Mouse (Mus musculus) ES-E14 (cell line): Measurements from ENCODE around the gene Mpp2. TPM values are rescaled to one million over a fixed set of nuclear protein-coding genes. Genes with fewer than 3 reads are reported as not detected.

ENCODE experiments used
- DNase-seq: peaks from one replicate; pipeline ENCODE4 v3.0.0-alpha.2; 2013; ENCODE audit warnings: low read depth, low spot score
- H3K27ac ChIP-seq: 2 replicates; pipeline ENCODE4 v1.5.1; 2012; ENCODE audit warnings: low read depth, mild to moderate bottlenecking, low read length, moderate library complexity, mixed read lengths; ENCODE audit not compliant: poor library complexity, insufficient read depth, severe bottlenecking
- H3K36me3 ChIP-seq: 2 replicates; pipeline ENCODE4 v1.6.1; 2012; ENCODE audit warnings: mild to moderate bottlenecking, low read length, moderate library complexity, mixed read lengths; ENCODE audit not compliant: control insufficient read depth, poor library complexity, insufficient read depth, severe bottlenecking
- H3K4me1 ChIP-seq, 2 experiments: fragments of 150-350 bp in 1 of 2; sonication (generic) in 1 of 2; 2 replicates each; pipeline ENCODE4 v1.6.1; 2012; ENCODE audit warnings: low read length in 2 of 2, mild to moderate bottlenecking in 1 of 2, mixed read lengths in 1 of 2; ENCODE audit not compliant: control insufficient read depth in 2 of 2, insufficient read depth in 2 of 2, poor library complexity in 1 of 2
- H3K4me3 ChIP-seq, 2 experiments: fragments of 150-350 bp in 1 of 2; sonication (generic) in 1 of 2; 2 replicates each; pipeline ENCODE4 v1.5.1; 2012; ENCODE audit warnings: low read length in 2 of 2, low read depth in 1 of 2, mild to moderate bottlenecking in 1 of 2, mixed read lengths in 1 of 2; ENCODE audit not compliant: insufficient read depth in 1 of 2, poor library complexity in 1 of 2, severe bottlenecking in 1 of 2
- H3K9ac ChIP-seq: 2 replicates; pipeline ENCODE4 v1.6.1; 2012; ENCODE audit warnings: low read depth, mild to moderate bottlenecking, low read length, mixed read lengths; ENCODE audit not compliant: poor library complexity, insufficient read depth, severe bottlenecking
- H3K9me3 ChIP-seq: fragments of 150-350 bp; sonication (generic); 2 replicates; pipeline ENCODE4 v1.6.1; 2012; ENCODE audit warnings: low read depth, mild to moderate bottlenecking, low read length; ENCODE audit not compliant: control insufficient read depth, insufficient read depth
- CHD2 ChIP-seq: IDR thresholded peaks from 2 replicates; pipeline ENCODE4 v1.6.1; 2014; ENCODE audit warnings: mild to moderate bottlenecking, low read depth, low read length, inconsistent platforms
- HCFC1 ChIP-seq: IDR thresholded peaks from 2 replicates; pipeline ENCODE4 v1.6.1; 2012; ENCODE audit warnings: low read length, inconsistent platforms, borderline replicate concordance; ENCODE audit not compliant: insufficient read depth
- MAFK ChIP-seq: IDR thresholded peaks from 2 replicates; pipeline ENCODE4 v1.6.1; 2014; ENCODE audit warnings: mild to moderate bottlenecking, low read depth, low read length, inconsistent platforms; ENCODE audit not compliant: insufficient read depth
- ZC3H11A ChIP-seq: IDR thresholded peaks from 2 replicates; pipeline ENCODE4 v1.6.1; 2012; ENCODE audit warnings: low read depth, mild to moderate bottlenecking, inconsistent platforms, low read length, borderline replicate concordance
- ZNF384 ChIP-seq: IDR thresholded peaks from 2 replicates; pipeline ENCODE4 v1.6.1; 2012; ENCODE audit warnings: low read depth, low read length, inconsistent platforms
- in situ Hi-C, 2 experiments: fragments of 600-800 bp; cut with MboI; formaldehyde crosslinking; loops; one replicate each; pipeline ENCODE4 v1.15.1; 2025; ENCODE audit warnings: low sequenced_read_pairs in 2 of 2, inconsistent platforms in 1 of 2; ENCODE audit not compliant: unreplicated experiment in 2 of 2
- total RNA-seq: library from RNA; depleted of rRNA; stranded (reverse); fragments of 300-350 nt; gene quantifications from 2 replicates; pipeline ENCODE4 v1.2.3, GENCODE M21; 2012

The Mpp2 gene
- total RNA-seq, 1 experiment = 0.94 TPM

- peaks cover 7% of the 10 kb centered on the region; the same call in 1 of the 2 replicates for H3K36me3 ChIP-seq
- in situ Hi-C loops = no loop called here
Observed at GRCm38 (mm10) chr11:102016136-102016535, 72.2 kb downstream of the Mpp2 start.

GRCm38 (mm10) chr11:102015472-102015871, 72.8 kb downstream of the Mpp2 start:
- in situ Hi-C loops = no loop called here
- Histone ChIP-seq H3K36me3 (peaks cover 7% of the 10 kb centered on the region; the same call in 1 of the 2 replicates), H3K9me3 (no peaks in the 10 kb centered on the region), H3K27ac (no peak overlapping the region), H3K9ac (no peak overlapping the region), H3K4me3 (no peak overlapping the region), H3K4me1 (no peaks in the 10 kb centered on the region)
- TF ChIP-seq CHD2 (no peak), HCFC1 (no peak), ZNF384 (no peak), ZC3H11A (no peak), MAFK (no peak)
- no peak for DNase-seq

More at GRCm38 (mm10) chr11:102016136-102016535, 72.2 kb downstream of the Mpp2 start:
- no peak for TF ChIP-seq MAFK
- no peak for TF ChIP-seq HCFC1
- no peak for TF ChIP-seq ZNF384
- TF ChIP-seq CHD2 = no peak
- no peak for TF ChIP-seq ZC3H11A
- H3K9me3 ChIP-seq = no peaks in the 10 kb centered on the region
- no peak overlapping the region for H3K9ac ChIP-seq
- H3K4me3 ChIP-seq = no peak overlapping the region
- H3K4me1 ChIP-seq = no peaks in the 10 kb centered on the region
- no peak for DNase-seq
- H3K27ac ChIP-seq = no peak overlapping the region

GRCm38 (mm10) chr11:102013201-102013600, 75.1 kb downstream of the Mpp2 start:
- Histone ChIP-seq H3K27ac (no peak overlapping the region), H3K4me3 (no peak overlapping the region), H3K9ac (no peak overlapping the region), H3K9me3 (no peaks in the 10 kb centered on the region), H3K36me3 (peaks cover 10% of the 10 kb centered on the region; the same call in 1 of the 2 replicates), H3K4me1 (no peaks in the 10 kb centered on the region)
- no peak for DNase-seq
- TF ChIP-seq ZNF384 (no peak), MAFK (no peak), HCFC1 (no peak), ZC3H11A (no peak), CHD2 (no peak)
- in situ Hi-C loops = no loop called here

GRCm38 (mm10) chr11:102011510-102011909, 76.8 kb downstream of the Mpp2 start:
- no peak overlapping the region for H3K9ac ChIP-seq
- no peak overlapping the region for H3K4me3 ChIP-seq
- no peak overlapping the region for H3K27ac ChIP-seq
- H3K9me3 ChIP-seq = no peaks in the 10 kb centered on the region
- TF ChIP-seq CHD2 = no peak
- TF ChIP-seq HCFC1 = no peak
- no peak for TF ChIP-seq ZNF384
- TF ChIP-seq MAFK = no peak
- no peak for TF ChIP-seq ZC3H11A
- H3K4me1 ChIP-seq = no peaks in the 10 kb centered on the region
- H3K36me3 ChIP-seq = peaks cover 11% of the 10 kb centered on the region; the same call in 1 of the 2 replicates
- in situ Hi-C loops = no loop called here
- DNase-seq = no peak

- Histone ChIP-seq H3K27ac (no peak overlapping the region), H3K9ac (no peak overlapping the region), H3K9me3 (no peaks in the 10 kb centered on the region), H3K4me3 (no peak overlapping the region), H3K36me3 (peaks cover 11% of the 10 kb centered on the region; the same call in 1 of the 2 replicates), H3K4me1 (no peaks in the 10 kb centered on the region)
- TF ChIP-seq ZNF384 = no peak
- TF ChIP-seq MAFK = no peak
- no peak for TF ChIP-seq ZC3H11A
- TF ChIP-seq HCFC1 = no peak
- TF ChIP-seq CHD2 = no peak
- DNase-seq = no peak
- in situ Hi-C loops = no loop called here
Observed at GRCm38 (mm10) chr11:102010140-102010539, 78.2 kb downstream of the Mpp2 start.
